Mouse (Mus musculus) stomach, embryonic 16.5 days (tissue): ENCODE results near the gene Lama4. TPM values are rescaled to one million over a fixed set of nuclear protein-coding genes. Genes with fewer than 3 reads are reported as not detected.

ENCODE experiments used
- ATAC-seq: fragments of 200-750 bp; cut with Nextera tagmentation; 2 replicates; pipeline ENCODE4 v1.8.0; 2017; ENCODE audit warnings: moderate number of reproducible peaks, moderate TSS enrichment; ENCODE audit not compliant: insufficient read depth, low FRiP score
- H3K27ac ChIP-seq: fragments of 300-500 bp; sonication (generic); 2 replicates; pipeline ENCODE4 v1.5.1; 2014; ENCODE audit warnings: low read length
- H3K27me3 ChIP-seq: fragments of 300-500 bp; sonication (generic); 2 replicates; pipeline ENCODE4 v1.6.1; 2014; ENCODE audit warnings: low read length, control low read depth, mixed read lengths; ENCODE audit not compliant: control insufficient read depth, insufficient read depth
- H3K36me3 ChIP-seq: fragments of 300-500 bp; sonication (generic); 2 replicates; pipeline ENCODE4 v1.6.1; 2014; ENCODE audit warnings: low read length; ENCODE audit not compliant: control insufficient read depth, insufficient read depth
- H3K4me1 ChIP-seq: fragments of 300-500 bp; sonication (generic); 2 replicates; pipeline ENCODE4 v1.6.1; 2014; ENCODE audit warnings: low read length, control low read depth, mixed read lengths; ENCODE audit not compliant: control insufficient read depth, insufficient read depth
- H3K4me2 ChIP-seq: fragments of 300-500 bp; sonication (generic); 2 replicates; pipeline ENCODE4 v1.6.1; 2014; ENCODE audit warnings: low read depth, low read length, mixed read lengths
- H3K4me3 ChIP-seq: fragments of 300-500 bp; sonication (generic); replicated peaks from 2 replicates; pipeline ENCODE4 v1.5.1; 2014; ENCODE audit warnings: mild to moderate bottlenecking, low read length
- H3K9ac ChIP-seq: fragments of 300-500 bp; sonication (generic); 2 replicates; pipeline ENCODE4 v1.6.1; 2014; ENCODE audit warnings: low read length
- H3K9me3 ChIP-seq: fragments of 300-500 bp; sonication (generic); replicated peaks from 2 replicates; pipeline ENCODE4 v1.6.1; 2016; ENCODE audit warnings: low read length, control low read depth; ENCODE audit not compliant: control insufficient read depth
- WGBS: fragments of 180-500 bp; shearing (Covaris S2); extraction: QIAGEN DNeasy Blood & Tissue Kit; methylation state at CpG from one replicate; pipeline ENCODE4 v1.1.7; 2014; 5-methylcytosine and 5-hydroxymethylcytosine counted together
- polyA plus RNA-seq: library from polyadenylated mRNA; unstranded; fragments of >200 nt; fragmentation: Nextera tagmentation; extraction: Ambion mirVana; gene quantifications from 2 replicates; pipeline ENCODE4 v1.2.1, GENCODE M21; 2015

The Lama4 gene
- polyA plus RNA-seq, 1 experiment from 2014 or later: 75.1 TPM

DNA sequence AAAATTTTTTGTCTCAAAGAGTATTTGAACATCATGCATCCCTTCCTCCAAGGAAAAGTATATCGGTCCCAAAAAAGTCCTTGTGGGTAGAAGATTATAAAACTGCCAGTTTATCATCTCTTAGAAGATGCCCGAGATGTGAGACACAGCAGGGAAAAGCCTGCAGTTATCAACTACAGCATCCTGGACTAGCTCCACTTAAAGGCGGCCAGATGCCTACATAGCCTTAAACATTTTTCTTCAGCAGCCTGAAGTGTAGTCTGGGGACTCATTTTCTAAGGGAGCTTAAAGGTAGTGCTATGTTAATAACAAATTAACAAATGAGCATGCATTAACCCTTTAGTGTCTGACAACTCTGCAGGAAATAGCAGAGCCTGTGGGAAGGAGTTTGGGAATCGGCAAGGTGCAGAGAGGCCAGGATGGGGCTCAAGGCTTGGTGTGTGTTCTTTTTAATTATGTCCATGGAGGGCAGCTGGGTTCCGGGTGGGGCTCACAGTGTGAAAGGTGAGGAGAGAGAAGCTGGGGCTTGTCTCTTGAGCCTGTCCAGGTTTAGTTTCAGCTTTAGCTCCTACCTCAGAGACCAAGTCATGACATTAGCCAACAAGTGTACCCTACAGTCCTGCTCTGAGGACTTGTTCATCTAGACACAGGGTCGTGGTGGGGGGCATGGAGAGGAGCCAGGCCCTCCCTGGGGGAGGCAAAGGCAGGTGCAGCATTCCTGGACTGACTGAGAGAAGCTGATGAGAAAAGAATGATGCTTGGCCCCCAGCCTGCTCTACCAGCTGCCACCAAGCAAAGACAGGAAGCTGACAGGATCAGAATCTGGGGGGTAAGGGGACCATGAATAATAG lies 64.2 kb downstream of the Lama4 start:
- H3K4me2 ChIP-seq: no peak overlapping the region
- H3K4me3 ChIP-seq: no peak overlapping the region
- no peaks in the 10 kb centered on the region for H3K27me3 ChIP-seq
- no peaks in the 10 kb centered on the region for H3K4me1 ChIP-seq
- H3K9me3 ChIP-seq: no peaks in the 10 kb centered on the region
- H3K27ac ChIP-seq: no peak overlapping the region
- no peak for ATAC-seq
- no peak overlapping the region for H3K9ac ChIP-seq
- WGBS: 75% methylated on average over 6 of the region's 6 CpGs
- no peaks in the 10 kb centered on the region for H3K36me3 ChIP-seq

DNA sequence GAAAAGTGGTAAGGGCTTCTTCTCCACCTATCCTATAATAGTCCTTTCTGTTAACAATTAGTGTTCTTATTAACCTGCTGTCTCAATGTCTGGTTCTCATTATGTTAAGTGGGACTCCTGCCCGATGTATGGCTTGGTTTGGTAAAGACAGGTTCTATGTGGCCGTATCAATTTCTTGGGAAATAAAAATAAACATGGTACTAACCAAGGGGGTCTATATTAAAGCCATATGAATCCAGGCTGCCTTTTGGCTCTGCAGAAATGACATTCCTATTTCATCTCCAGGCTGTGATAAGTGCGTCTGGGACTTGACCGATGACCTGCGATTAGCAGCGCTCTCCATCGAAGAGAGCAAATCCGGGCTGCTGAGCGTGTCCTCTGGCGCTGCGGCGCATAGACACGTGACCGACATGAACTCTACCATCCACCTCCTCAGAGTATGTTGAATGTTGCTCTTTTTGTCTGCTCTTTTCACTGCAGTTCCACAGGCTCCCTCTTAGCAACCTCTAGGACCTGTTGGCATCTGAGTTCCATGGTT lies 64.9 kb downstream of the Lama4 start:
- Histone ChIP-seq H3K36me3 (no peaks in the 10 kb centered on the region), H3K4me2 (no peak overlapping the region), H3K27me3 (no peaks in the 10 kb centered on the region), H3K9me3 (no peaks in the 10 kb centered on the region), H3K9ac (no peak overlapping the region), H3K27ac (no peak overlapping the region), H3K4me1 (no peaks in the 10 kb centered on the region), H3K4me3 (no peak overlapping the region)
- 92% methylated on average over 14 of the region's 14 CpGs for WGBS
- ATAC-seq: no peak

DNA sequence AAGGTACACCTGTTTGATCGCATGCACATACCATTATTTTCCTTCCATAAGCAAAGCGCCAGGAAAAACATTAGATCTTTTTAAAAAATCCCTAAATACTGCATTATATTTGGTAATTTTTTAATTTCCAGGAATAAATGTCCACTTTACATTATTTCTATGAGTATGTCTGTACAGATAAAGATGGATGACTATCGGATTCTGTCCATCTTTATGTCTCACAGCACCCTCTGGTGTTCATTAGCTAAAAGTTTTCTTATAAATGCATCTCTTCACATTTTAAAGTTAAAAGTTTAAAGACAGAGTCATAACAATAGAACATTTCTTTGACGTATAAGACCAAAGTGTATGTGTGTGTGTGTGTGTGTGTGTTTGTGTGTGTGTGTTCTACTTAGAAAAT lies 74.2 kb downstream of the Lama4 start:
- ATAC-seq: no peak
- 0 out of 2 replicates have a peak, but pooled peaks cover 3% of the 10 kb centered on the region for H3K36me3 ChIP-seq

GRCm38 (mm10) chr10:39040026-39040425 lies 74.7 kb downstream of the Lama4 start:
- Histone ChIP-seq H3K27ac (no peak overlapping the region), H3K27me3 (no peaks in the 10 kb centered on the region), H3K9ac (no peak overlapping the region), H3K9me3 (no peaks in the 10 kb centered on the region), H3K4me2 (no peak overlapping the region), H3K4me3 (no peak overlapping the region), H3K36me3 (0 out of 2 replicates have a peak, but pooled peaks cover 3% of the 10 kb centered on the region), H3K4me1 (no peaks in the 10 kb centered on the region)
- WGBS: 52% methylated on average over 5 of the region's 5 CpGs
- no peak for ATAC-seq

More for the DNA sequence above, 74.2 kb downstream of the Lama4 start:
- Histone ChIP-seq H3K9me3 (no peaks in the 10 kb centered on the region), H3K27ac (no peak overlapping the region), H3K4me2 (no peak overlapping the region), H3K27me3 (no peaks in the 10 kb centered on the region), H3K9ac (no peak overlapping the region), H3K4me1 (no peaks in the 10 kb centered on the region), H3K4me3 (no peak overlapping the region)
- 60% methylated on average over 4 of the region's 4 CpGs for WGBS

DNA sequence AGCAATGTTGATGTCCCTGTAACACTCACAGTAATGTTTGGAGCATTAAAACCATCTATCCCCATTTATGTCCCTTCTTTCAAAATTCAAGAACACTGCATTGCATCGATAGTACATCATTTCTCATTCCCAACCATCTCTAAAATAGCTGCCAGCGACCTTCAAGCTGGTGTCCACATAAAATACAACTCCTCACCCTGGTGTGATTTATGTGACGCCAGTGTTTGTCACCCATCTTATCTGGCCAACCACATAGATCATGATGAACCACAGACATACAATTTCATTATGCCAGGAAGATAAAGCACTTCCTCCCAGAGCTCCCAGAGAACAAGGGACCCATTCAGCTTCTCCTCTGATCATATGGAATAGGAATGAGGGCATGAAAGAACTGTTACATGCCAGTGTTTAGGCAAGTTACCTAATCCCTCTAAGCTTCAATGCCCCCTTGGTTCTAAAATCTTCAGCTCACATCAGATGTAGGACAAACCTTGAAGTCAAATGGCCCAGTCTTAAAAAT lies 79.2 kb downstream of the Lama4 start:
- H3K27ac ChIP-seq: no peak overlapping the region
- no peaks in the 10 kb centered on the region for H3K9me3 ChIP-seq
- H3K4me1 ChIP-seq: no peaks in the 10 kb centered on the region
- no peaks in the 10 kb centered on the region for H3K27me3 ChIP-seq
- WGBS: 34% methylated on average over 3 of the region's 3 CpGs
- H3K4me3 ChIP-seq: no peak overlapping the region
- no peak overlapping the region for H3K4me2 ChIP-seq
- H3K36me3 ChIP-seq: peaks cover 2% of the 10 kb centered on the region; the same call in 1 of the 2 replicates
- no peak overlapping the region for H3K9ac ChIP-seq
- ATAC-seq: no peak

- H3K9me3 ChIP-seq: no peaks in the 10 kb centered on the region
- no peak overlapping the region for H3K4me2 ChIP-seq
- 70% methylated on average over 1 of the region's 1 CpGs for WGBS
- H3K9ac ChIP-seq: no peak overlapping the region
- H3K36me3 ChIP-seq: peaks cover 2% of the 10 kb centered on the region; the same call in 1 of the 2 replicates
- H3K4me1 ChIP-seq: no peaks in the 10 kb centered on the region
- no peak for ATAC-seq
- H3K4me3 ChIP-seq: no peak overlapping the region
- no peak overlapping the region for H3K27ac ChIP-seq
- no peaks in the 10 kb centered on the region for H3K27me3 ChIP-seq
Measured at GRCm38 (mm10) chr10:39045111-39045510, 79.8 kb downstream of the Lama4 start.

DNA sequence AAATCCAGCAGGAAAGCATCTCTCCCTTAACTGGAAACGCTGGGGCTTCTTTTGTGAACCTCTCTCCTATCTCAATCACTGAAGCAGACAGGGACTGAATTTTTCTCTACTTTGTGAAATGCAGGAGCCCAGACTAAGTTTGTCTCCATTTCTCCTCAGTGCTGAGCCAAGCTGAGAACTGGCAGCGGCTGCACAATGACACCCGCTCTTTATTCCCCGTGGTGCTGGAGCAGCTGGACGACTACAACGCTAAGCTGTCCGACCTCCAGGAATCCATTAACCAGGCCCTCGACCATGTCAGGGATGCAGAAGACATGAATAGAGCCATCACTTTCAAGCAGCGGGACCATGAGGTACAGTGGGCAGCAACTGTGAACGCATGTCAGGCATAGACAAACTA lies 82.5 kb downstream of the Lama4 start:
- no peak for ATAC-seq
- Histone ChIP-seq H3K4me3 (no peak overlapping the region), H3K36me3 (peaks cover 6% of the 10 kb centered on the region; the same call in 1 of the 2 replicates), H3K4me2 (no peak overlapping the region), H3K27me3 (no peaks in the 10 kb centered on the region), H3K27ac (no peak overlapping the region), H3K4me1 (no peaks in the 10 kb centered on the region), H3K9me3 (no peaks in the 10 kb centered on the region), H3K9ac (no peak overlapping the region)
- 73% methylated on average over 10 of the region's 10 CpGs for WGBS

- Histone ChIP-seq H3K9ac (no peak overlapping the region), H3K36me3 (peaks cover 8% of the 10 kb centered on the region; the same call in 1 of the 2 replicates), H3K4me3 (no peak overlapping the region), H3K9me3 (no peaks in the 10 kb centered on the region), H3K4me1 (no peaks in the 10 kb centered on the region), H3K27ac (no peak overlapping the region), H3K27me3 (no peaks in the 10 kb centered on the region), H3K4me2 (no peak overlapping the region)
- ATAC-seq: no peak
- 72% methylated on average over 8 of the region's 8 CpGs for WGBS
Measured at GRCm38 (mm10) chr10:39049581-39050294, 84.4 kb downstream of the Lama4 start.

GRCm38 (mm10) chr10:39056050-39056449 lies 90.7 kb downstream of the Lama4 start:
- Histone ChIP-seq H3K4me1 (no peaks in the 10 kb centered on the region), H3K27me3 (no peaks in the 10 kb centered on the region), H3K36me3 (peaks cover 12% of the 10 kb centered on the region; the same call in 1 of the 2 replicates), H3K4me2 (no peak overlapping the region), H3K4me3 (no peak overlapping the region), H3K27ac (no peak overlapping the region), H3K9me3 (no peaks in the 10 kb centered on the region), H3K9ac (no peak overlapping the region)
- no peak for ATAC-seq
- 81% methylated on average over 5 of the region's 5 CpGs for WGBS
